Mouse (Mus musculus) forebrain, embryonic 10.5 days (tissue): ENCODE measurements around the gene Rnf144b. TPM values are rescaled to one million over a fixed set of nuclear protein-coding genes. Genes with fewer than 3 reads are reported as not detected.
A peak's percentile ranks its signal among the peaks of the same experiment; 100 is the strongest.

Experiments used
- DNase-seq: peaks from one replicate; pipeline ENCODE4 v3.0.0-alpha.2; 2017; ENCODE audit warnings: low spot score; ENCODE audit errors: extremely low spot score
- H3K27ac ChIP-seq: fragments of 300-500 bp; sonication (generic); 2 replicates; pipeline ENCODE4 v1.5.1; 2016; ENCODE audit warnings: mild to moderate bottlenecking
- H3K27me3 ChIP-seq: fragments of 300-500 bp; sonication (generic); 2 replicates; pipeline ENCODE4 v1.6.1; 2016; ENCODE audit warnings: mild to moderate bottlenecking; ENCODE audit not compliant: poor library complexity, severe bottlenecking
- H3K36me3 ChIP-seq: fragments of 300-500 bp; sonication (generic); replicated peaks from 2 replicates; pipeline ENCODE4 v1.6.1; 2016; ENCODE audit warnings: mild to moderate bottlenecking, moderate library complexity
- H3K4me1 ChIP-seq: fragments of 300-500 bp; sonication (generic); 2 replicates; pipeline ENCODE4 v1.6.1; 2016
- H3K4me3 ChIP-seq: fragments of 300-500 bp; sonication (generic); 2 replicates; pipeline ENCODE4 v1.5.1; 2016; ENCODE audit warnings: mild to moderate bottlenecking, moderate library complexity
- H3K9me3 ChIP-seq: fragments of 300-500 bp; sonication (generic); 2 replicates; pipeline ENCODE4 v1.6.1; 2016; ENCODE audit warnings: mild to moderate bottlenecking, moderate library complexity
- WGBS: fragments of 180-500 bp; shearing (Covaris S2); methylation state at CpG from one replicate; pipeline ENCODE4 v1.1.7; 2016; 5-methylcytosine and 5-hydroxymethylcytosine counted together
- polyA plus RNA-seq: library from polyadenylated mRNA; unstranded; fragments of >200 nt; fragmentation: Nextera tagmentation; extraction: Ambion mirVana; gene quantifications from 2 replicates; pipeline ENCODE4 v1.2.1, GENCODE M21; 2016

The Rnf144b gene
- polyA plus RNA-seq, 1 experiment from 2014 or later: 0.66 TPM

DNA sequence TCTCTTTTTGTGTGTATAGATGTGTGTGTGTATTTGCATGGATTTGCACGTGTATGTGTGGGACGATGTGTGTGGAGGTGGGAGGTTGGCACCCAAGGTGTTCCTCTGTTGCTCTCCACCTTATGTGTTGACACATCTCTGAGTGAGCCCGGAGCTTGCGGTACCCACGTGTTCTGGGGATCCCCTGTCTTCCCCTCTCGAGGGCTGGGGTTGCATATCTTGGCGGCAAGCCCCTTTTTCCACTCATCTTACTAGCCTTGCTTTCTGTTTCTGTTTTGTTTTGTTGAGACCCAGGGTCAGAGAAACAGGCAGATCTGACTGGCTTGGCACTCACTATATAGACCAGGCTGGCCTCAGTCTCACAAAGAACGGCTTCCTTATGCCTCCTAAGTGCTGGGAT lies 10.6 kb downstream of the Rnf144b start:
- no peaks in the 10 kb centered on the region for H3K9me3 ChIP-seq
- peaks cover 5% of the 10 kb centered on the region for H3K4me1 ChIP-seq
- DNase-seq: no peak
- no peaks in the 10 kb centered on the region for H3K27me3 ChIP-seq
- no peak overlapping the region for H3K27ac ChIP-seq
- no peaks in the 10 kb centered on the region for H3K36me3 ChIP-seq
- H3K4me3 ChIP-seq: no peak overlapping the region
- 90% methylated on average over 8 of the region's 8 CpGs for WGBS

DNA sequence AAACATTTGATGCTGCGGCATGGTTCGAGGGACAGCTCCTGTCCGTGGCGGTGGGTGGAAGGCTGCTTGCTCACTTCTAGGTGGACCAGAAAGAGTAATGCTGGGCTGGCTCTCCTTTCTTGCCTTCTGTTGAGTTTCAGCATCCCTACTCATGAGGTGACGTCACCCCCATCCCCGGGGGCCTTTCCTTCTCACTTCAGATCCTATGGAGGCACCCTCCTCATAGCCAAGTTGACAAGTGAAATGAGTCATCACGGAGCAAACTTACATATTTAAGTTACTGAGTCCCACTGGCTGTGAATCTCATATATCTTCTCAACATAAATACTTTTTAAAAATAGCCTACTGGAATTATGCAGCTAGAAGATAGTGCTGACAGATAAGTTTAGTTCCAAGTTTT lies 12.4 kb downstream of the Rnf144b start:
- DNase-seq: no peak
- Histone ChIP-seq H3K27ac (no peak overlapping the region), H3K36me3 (no peaks in the 10 kb centered on the region), H3K27me3 (no peaks in the 10 kb centered on the region), H3K9me3 (0 out of 2 replicates have a peak, but pooled peaks cover 5% of the 10 kb centered on the region), H3K4me3 (no peak overlapping the region), H3K4me1 (no peaks in the 10 kb centered on the region)
- WGBS: 90% methylated on average over 7 of the region's 7 CpGs

DNA sequence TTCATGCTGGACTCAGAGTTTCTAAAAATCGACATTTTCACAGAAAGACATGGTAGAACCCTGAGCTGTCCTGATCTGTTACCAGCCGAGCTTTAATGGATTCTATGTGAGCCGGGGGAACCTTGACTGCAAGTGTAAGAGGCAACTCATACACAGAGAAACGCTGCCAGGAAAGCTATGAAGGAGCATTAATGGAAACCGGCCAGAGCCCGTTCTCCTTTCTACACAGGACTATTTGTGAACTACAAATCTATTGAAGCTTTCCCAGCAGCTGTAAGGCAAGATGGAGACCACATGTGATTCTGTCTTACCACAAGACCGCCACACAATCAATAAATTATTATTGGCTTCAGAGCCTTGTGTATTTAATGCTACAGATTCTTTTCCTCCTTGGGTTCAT lies 13.3 kb downstream of the Rnf144b start:
- DNase-seq: no peak
- no peaks in the 10 kb centered on the region for H3K36me3 ChIP-seq
- no peak overlapping the region for H3K27ac ChIP-seq
- WGBS: 92% methylated on average over 7 of the region's 7 CpGs
- H3K4me3 ChIP-seq: no peak overlapping the region
- H3K4me1 ChIP-seq: no peaks in the 10 kb centered on the region
- H3K27me3 ChIP-seq: no peaks in the 10 kb centered on the region
- 0 out of 2 replicates have a peak, but pooled peaks cover 5% of the 10 kb centered on the region for H3K9me3 ChIP-seq

DNA sequence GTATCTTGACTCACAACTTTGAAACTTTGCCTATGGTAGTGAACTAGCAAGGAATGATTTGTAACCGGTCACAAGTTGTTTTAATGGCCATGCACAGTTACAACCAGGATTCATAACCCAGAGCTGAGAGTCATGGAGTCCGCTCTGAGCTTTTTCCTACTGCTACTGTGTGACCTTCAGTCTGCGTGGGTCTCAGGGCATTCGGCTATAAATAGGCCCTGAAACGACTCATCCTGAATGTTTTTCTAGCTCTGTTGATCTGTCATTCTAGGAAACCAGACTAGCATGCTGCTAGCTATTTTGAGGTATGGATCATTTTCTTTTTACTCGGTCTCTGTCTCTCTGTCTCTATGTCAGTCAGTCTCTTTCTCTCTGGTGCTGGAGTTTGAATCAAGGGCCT lies 20.3 kb downstream of the Rnf144b start:
- Histone ChIP-seq H3K4me3 (no peak overlapping the region), H3K27me3 (no peaks in the 10 kb centered on the region), H3K36me3 (no peaks in the 10 kb centered on the region), H3K9me3 (0 out of 2 replicates have a peak, but pooled peaks cover 5% of the 10 kb centered on the region), H3K27ac (no peak overlapping the region), H3K4me1 (no peaks in the 10 kb centered on the region; the same call in 1 of the 2 replicates)
- 87% methylated on average over 6 of the region's 6 CpGs for WGBS
- no peak for DNase-seq

DNA sequence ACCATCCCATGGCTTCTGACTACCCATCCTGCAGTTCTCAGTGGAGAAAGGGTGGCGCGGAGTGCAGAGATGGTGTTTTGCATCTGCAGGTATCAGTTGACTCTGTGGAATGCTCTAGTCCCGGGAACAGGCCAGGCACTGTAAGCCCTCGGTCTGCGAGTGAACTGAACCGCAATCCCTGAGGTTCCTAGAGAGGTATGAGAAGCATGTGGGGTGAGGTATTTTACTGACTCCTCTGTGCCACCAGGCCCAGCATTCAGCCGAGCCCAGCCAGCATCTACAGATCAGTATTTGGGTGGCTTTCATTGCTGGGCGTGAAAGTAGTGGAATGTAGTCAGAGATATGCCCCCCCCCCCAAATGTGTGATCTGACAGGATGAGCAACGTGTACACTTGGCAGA lies 23.5 kb downstream of the Rnf144b start:
- no peak for DNase-seq
- no peak overlapping the region for H3K4me3 ChIP-seq

DNA sequence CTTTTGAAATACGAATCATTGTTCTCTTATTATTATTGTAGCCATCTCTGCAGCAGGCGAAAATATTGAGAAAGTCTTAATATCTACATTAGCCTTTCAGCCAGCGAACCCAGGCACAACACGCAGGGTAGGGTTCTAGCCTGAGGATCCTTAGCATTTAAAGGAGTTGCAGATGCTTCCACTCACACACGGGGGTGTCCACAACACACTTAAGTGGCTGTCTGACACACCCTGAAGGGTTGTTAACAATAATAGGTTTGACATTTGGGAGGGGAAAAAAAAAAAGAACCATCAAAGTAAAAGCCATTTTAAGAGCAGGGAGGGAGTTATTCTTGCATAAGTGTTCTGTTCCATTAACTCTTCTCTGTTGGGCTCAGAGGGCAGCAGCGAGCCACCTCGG lies 23.9 kb downstream of the Rnf144b start:
- Histone ChIP-seq H3K27ac (no peak overlapping the region), H3K4me1 (peaks cover 11% of the 10 kb centered on the region), H3K4me3 (no peak overlapping the region), H3K9me3 (no peaks in the 10 kb centered on the region), H3K27me3 (no peaks in the 10 kb centered on the region), H3K36me3 (no peaks in the 10 kb centered on the region)
- WGBS: 85% methylated on average over 7 of the region's 7 CpGs
- no peak for DNase-seq

More for the DNA sequence above, 23.5 kb downstream of the Rnf144b start:
- Histone ChIP-seq H3K9me3 (no peaks in the 10 kb centered on the region), H3K4me1 (peaks cover 11% of the 10 kb centered on the region), H3K27me3 (no peaks in the 10 kb centered on the region), H3K36me3 (no peaks in the 10 kb centered on the region), H3K27ac (no peak overlapping the region)
- 85% methylated on average over 9 of the region's 9 CpGs for WGBS

DNA sequence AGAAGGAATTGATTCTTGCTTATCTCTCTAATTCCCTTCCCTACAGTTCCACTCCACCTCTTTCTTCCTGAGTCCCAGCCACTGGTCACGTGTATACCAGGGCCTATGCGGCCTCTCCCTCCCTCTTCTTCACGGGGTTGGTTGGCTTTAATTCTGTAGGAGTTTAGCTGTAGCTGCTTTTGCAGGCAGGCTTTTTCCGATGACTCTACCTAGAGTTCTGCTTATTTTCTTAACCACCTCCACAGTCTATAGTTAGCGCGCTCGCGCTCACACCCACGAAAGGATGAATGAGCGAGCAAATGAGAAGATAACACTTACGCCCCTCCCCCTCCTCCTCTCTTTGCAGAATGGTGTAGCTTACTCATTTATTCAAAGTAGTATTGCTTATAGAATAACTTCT lies 26.1 kb downstream of the Rnf144b start:
- DNase-seq: no peak
- no peak overlapping the region for H3K27ac ChIP-seq
- no peak overlapping the region for H3K4me3 ChIP-seq
- H3K27me3 ChIP-seq: no peaks in the 10 kb centered on the region
- no peaks in the 10 kb centered on the region for H3K36me3 ChIP-seq
- WGBS: 73% methylated on average over 11 of the region's 11 CpGs
- H3K9me3 ChIP-seq: no peaks in the 10 kb centered on the region
- peaks cover 21% of the 10 kb centered on the region for H3K4me1 ChIP-seq

DNA sequence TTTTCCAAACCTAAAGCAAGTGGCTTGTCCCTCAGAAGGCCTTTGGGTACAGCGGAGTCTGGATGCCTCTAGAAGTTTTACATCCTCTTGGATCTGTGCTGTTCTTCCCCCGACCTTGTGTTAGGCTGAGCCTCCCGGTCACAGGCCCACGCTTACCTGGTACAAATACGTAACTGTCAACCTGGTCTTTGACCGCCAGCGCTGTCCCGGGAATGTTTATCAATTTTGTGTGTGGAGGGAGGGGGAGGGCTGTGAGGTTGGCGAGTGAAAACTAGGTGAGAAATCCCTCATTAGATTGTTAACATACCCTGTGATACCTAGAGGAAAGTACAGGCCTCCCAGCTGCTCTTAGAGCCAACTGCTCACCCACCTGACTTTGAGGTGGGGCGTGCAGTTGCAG lies 27.5 kb downstream of the Rnf144b start:
- Histone ChIP-seq H3K27me3 (no peaks in the 10 kb centered on the region), H3K4me1 (peaks cover 35% of the 10 kb centered on the region), H3K4me3 (no peak overlapping the region), H3K36me3 (no peaks in the 10 kb centered on the region), H3K27ac (no peak overlapping the region), H3K9me3 (no peaks in the 10 kb centered on the region)
- DNase-seq: no peak
- WGBS: 94% methylated on average over 10 of the region's 10 CpGs

DNA sequence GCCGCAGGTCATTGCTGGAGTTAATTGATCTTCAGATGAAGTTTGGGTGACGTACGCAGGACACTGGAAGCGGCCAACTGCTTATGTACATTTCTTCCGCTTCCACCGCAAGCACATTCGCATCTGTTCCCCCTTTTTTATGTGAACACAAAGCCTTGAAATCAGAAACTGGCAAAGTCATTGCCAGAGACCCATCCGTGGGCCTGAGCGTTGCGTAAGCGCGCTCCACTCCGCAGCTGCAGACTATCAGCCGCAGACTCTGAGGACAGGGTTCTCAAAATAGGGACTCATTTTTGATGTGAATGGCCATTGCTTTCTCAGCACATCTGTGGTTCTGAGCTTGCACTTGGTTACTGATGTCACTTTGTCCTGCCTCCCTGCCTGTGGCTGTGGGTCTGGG lies 28.6 kb downstream of the Rnf144b start:
- no peak overlapping the region for H3K27ac ChIP-seq
- WGBS: 95% methylated on average over 14 of the region's 14 CpGs
- H3K27me3 ChIP-seq: no peaks in the 10 kb centered on the region
- H3K9me3 ChIP-seq: no peaks in the 10 kb centered on the region
- peaks cover 38% of the 10 kb centered on the region for H3K4me1 ChIP-seq
- DNase-seq: no peak
- no peak overlapping the region for H3K4me3 ChIP-seq
- no peaks in the 10 kb centered on the region for H3K36me3 ChIP-seq

DNA sequence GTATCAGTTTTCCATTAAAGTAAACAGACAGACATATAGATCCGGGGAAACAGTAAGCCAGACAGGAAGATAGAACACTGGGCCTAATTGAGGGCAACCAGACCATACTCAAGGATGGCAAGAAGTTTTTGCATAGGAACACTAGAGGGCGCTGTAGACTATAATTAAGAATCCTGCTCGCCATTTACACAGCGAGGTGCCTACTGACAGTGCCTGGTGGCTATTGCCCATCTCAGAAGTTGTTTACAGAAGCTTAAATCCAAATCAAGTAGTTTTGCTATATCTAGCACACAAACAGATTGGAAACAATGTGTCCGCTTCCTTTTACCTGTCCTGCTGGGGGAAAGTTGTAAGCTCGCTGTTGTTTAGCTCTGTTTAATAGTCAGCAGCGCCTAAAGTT lies 29.9 kb downstream of the Rnf144b start:
- H3K27ac ChIP-seq: no peak overlapping the region
- H3K4me3 ChIP-seq: no peak overlapping the region
- DNase-seq: peak; percentile 41
- no peaks in the 10 kb centered on the region for H3K27me3 ChIP-seq
- WGBS: 32% methylated on average over 7 of the region's 7 CpGs
- peaks cover 46% of the 10 kb centered on the region for H3K4me1 ChIP-seq
- H3K9me3 ChIP-seq: no peaks in the 10 kb centered on the region
- H3K36me3 ChIP-seq: no peaks in the 10 kb centered on the region

DNA sequence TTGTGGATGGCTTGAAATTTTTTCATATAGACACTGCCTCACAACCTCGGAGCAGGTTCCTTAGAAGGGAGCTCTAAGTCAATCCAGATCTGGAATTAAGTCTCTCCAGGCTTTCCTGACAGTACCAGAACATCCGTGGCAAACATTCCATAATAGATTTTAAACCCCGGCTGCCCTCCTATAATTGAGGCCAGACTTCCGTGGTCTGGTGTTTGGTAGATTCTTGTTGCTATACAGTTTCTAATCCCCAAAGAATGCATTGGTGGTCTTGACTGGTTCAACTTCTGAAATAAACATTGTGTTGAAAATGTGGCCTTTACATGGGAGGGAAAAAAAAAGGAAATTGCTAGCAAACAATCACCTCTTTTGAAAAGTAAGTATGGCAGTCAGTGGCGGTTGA lies 30.8 kb downstream of the Rnf144b start:
- no peak for DNase-seq

DNA sequence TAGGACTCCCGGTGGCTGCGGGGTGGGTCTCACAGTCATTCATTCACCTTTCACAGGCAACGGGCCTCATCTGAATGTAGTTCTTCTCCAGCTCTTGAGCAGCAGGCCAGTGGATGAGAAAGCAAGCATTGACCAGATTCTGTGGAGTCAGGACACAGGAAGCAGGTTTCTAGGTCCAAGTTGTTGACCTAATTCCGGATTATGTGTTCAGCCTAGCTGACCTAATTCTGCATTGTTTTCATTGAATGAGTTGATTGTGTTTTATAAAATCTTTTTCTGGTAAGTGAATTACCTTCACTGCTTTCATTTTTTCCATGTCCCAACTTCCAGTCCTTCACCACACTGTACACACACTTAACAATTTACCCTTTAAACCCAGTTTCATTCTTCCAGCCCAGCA lies 32.4 kb downstream of the Rnf144b start:
- Histone ChIP-seq H3K27me3 (no peaks in the 10 kb centered on the region), H3K36me3 (no peaks in the 10 kb centered on the region), H3K27ac (peak overlapping the region; percentile 62), H3K4me3 (no peak overlapping the region), H3K9me3 (no peaks in the 10 kb centered on the region), H3K4me1 (peaks cover 36% of the 10 kb centered on the region)
- DNase-seq: no peak
- 75% methylated on average over 4 of the region's 4 CpGs for WGBS

More for the DNA sequence above, 30.8 kb downstream of the Rnf144b start:
- Histone ChIP-seq H3K9me3 (no peaks in the 10 kb centered on the region), H3K36me3 (no peaks in the 10 kb centered on the region), H3K27me3 (no peaks in the 10 kb centered on the region), H3K27ac (0 out of 2 replicates have a peak overlapping the region, but pooled peaks have one; percentile 35), H3K4me3 (no peak overlapping the region), H3K4me1 (peaks cover 42% of the 10 kb centered on the region)
- WGBS: 75% methylated on average over 5 of the region's 5 CpGs

DNA sequence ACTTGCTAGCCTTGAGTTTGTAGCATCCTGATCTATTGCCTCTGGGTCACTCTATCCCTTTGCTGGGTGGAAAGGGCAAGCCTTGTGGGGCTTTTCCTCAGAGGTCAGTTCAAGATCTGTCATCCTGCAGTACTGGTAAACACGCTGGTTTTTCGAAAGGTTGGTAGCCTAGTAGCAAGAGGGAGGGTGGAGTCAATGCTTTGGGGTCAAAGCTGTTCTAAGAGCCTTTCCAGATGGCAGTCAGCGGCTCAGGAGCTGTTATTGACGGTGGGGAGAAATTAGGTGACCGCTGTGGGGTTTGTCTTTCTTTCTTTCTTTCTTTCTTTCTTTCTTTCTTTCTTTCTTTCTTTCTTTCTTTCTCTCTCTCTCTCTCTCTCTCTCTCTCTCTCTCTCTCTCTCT lies 34.4 kb downstream of the Rnf144b start:
- Histone ChIP-seq H3K27ac (no peak overlapping the region), H3K9me3 (no peaks in the 10 kb centered on the region), H3K27me3 (no peaks in the 10 kb centered on the region), H3K4me1 (peaks cover 36% of the 10 kb centered on the region), H3K4me3 (no peak overlapping the region), H3K36me3 (no peaks in the 10 kb centered on the region)
- no peak for DNase-seq
- 64% methylated on average over 5 of the region's 5 CpGs for WGBS

DNA sequence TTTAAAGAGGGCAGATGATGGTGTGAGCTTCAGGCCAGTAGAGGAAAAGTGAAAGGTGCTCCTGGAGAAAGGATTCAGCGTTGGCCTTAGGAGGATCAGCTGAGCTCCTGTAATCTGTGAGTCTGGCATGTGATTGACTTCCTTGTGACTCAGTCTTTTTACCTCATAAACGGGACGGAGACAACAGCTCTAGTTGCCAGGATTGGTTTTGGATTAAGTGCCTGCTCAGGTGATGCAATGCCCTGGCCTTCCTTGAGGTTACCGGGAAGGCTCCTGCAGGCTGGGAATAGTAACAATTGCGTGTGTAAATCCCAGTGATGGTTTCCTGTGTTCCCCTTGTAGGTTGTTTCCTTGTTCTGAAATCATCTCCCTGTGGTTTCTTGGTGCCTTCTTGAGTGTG lies 39.5 kb downstream of the Rnf144b start:
- no peak for DNase-seq
- no peaks in the 10 kb centered on the region for H3K36me3 ChIP-seq
- WGBS: 91% methylated on average over 5 of the region's 5 CpGs
- peaks cover 6% of the 10 kb centered on the region; the same call in 1 of the 2 replicates for H3K9me3 ChIP-seq
- peaks cover 9% of the 10 kb centered on the region for H3K4me1 ChIP-seq
- H3K27me3 ChIP-seq: no peaks in the 10 kb centered on the region
- no peak overlapping the region for H3K4me3 ChIP-seq
- H3K27ac ChIP-seq: no peak overlapping the region
